Comparison of ENCODE assay signal across 9 mouse cellular contexts in genomic region chr17:62881791-62882725, GRCm38 (mm10). TPM values are rescaled to one million over a fixed set of nuclear protein-coding genes. Genes with fewer than 3 reads are reported as not detected.
DNase-seq lines count a peak whose midpoint lies in the region; ATAC-seq and TF ChIP-seq lines count a peak whose summit lies in the region.
"Had no signal": no experiment of that assay in that cellular context is flagged by ENCODE, and none has a peak within 500 bp of the region (broad histone marks: within the 10 kb centered on the region; RNA-seq: fewer than 3 reads in every experiment).

No protein-coding gene starts in this region.

- no peaks in the 10 kb centered on the region for H3K4me1 ChIP-seq in embryonic facial prominence, embryonic 11.5 days (ENCODE audit: control insufficient read depth, insufficient read depth, low read length)
- H3K4me1 ChIP-seq in kidney, adult 2 months (ENCODE audit: control insufficient read depth, insufficient read depth, low read length): no peaks in the 10 kb centered on the region
- peaks cover 9% of the 10 kb centered on the region for H3K4me1 ChIP-seq in limb, embryonic 14.5 days (ENCODE audit: control insufficient read depth, insufficient read depth, low read length)
- peaks cover 10% of the 10 kb centered on the region; the same call in 1 of the 2 replicates for H3K4me1 ChIP-seq in midbrain, embryonic 15.5 days

- TF ChIP-seq CTCF in kidney, adult 2 months (conservative IDR thresholded peaks at IDR 0.05; ENCODE audit: insufficient read depth, insufficient read length, low read depth, low read length): no peak

- H3K27me3 ChIP-seq in embryonic facial prominence, embryonic 11.5 days (ENCODE audit: control insufficient read depth, insufficient read depth, low read length): no peaks in the 10 kb centered on the region
- no peaks in the 10 kb centered on the region; the same call in 1 of the 2 replicates for H3K27me3 ChIP-seq in kidney, adult 2 months (replicated peaks; ENCODE audit: control insufficient read depth, insufficient read depth, low read length)
- no peaks in the 10 kb centered on the region for H3K27me3 ChIP-seq in limb, embryonic 14.5 days (ENCODE audit: control insufficient read depth, insufficient read depth, low read length)
- H3K27me3 ChIP-seq in midbrain, embryonic 15.5 days (replicated peaks): no peaks in the 10 kb centered on the region

- H3K27ac ChIP-seq in embryonic facial prominence, embryonic 11.5 days (replicated peaks; ENCODE audit: low read depth, low read length): peak overlapping the region; percentile 74
- peak overlapping the region; percentile 77 for H3K27ac ChIP-seq in kidney, adult 2 months (ENCODE audit: insufficient read depth, low read depth, low read length)
- peak overlapping the region; percentile 92 for H3K27ac ChIP-seq in limb, embryonic 14.5 days (replicated peaks; ENCODE audit: low read depth, low read length)
- H3K27ac ChIP-seq in midbrain, embryonic 15.5 days: peak overlapping the region; percentile 93

- peak; percentile 42 to 66 for DNase-seq in left cerebral cortex, adult 18-20 months (ENCODE audit: low spot score in 2 of 2)
- no peak for DNase-seq in left cerebral cortex, adult 11 months (ENCODE audit: low spot score)
- peak; percentile 77 for DNase-seq in embryonic facial prominence, embryonic 11.5 days (ENCODE audit: low spot score)
- DNase-seq in heart, adult 8-10 months (ENCODE audit: low spot score): peak; percentile 33
- peak; percentile 43 for DNase-seq in kidney, adult 2 months
- peak; percentile 80 for DNase-seq in limb, embryonic 14.5 days (ENCODE audit: low spot score)
- DNase-seq in spleen, postnatal 4 days (ENCODE audit: low spot score in 2 of 2): peak; percentile 24 to 70

- H3K36me3 ChIP-seq in embryonic facial prominence, embryonic 11.5 days (replicated peaks; ENCODE audit: control insufficient read depth, insufficient read depth, low read depth, low read length): no peaks in the 10 kb centered on the region
- H3K36me3 ChIP-seq in kidney, adult 2 months (ENCODE audit: control insufficient read depth, insufficient read depth, low read length): no peaks in the 10 kb centered on the region
- no peaks in the 10 kb centered on the region for H3K36me3 ChIP-seq in limb, embryonic 14.5 days (ENCODE audit: control insufficient read depth, insufficient read depth, low read length)
- H3K36me3 ChIP-seq in midbrain, embryonic 15.5 days (replicated peaks): no peaks in the 10 kb centered on the region
- H3K36me3 ChIP-seq: G1E had no signal

- under 1% methylated on average over 58 of the region's 58 CpGs for WGBS in embryonic facial prominence, embryonic 11.5 days
- under 1% methylated on average over 58 of the region's 58 CpGs for WGBS in kidney, adult 2 months
- WGBS in limb, embryonic 14.5 days: under 1% methylated on average over 55 of the region's 58 CpGs
- under 1% methylated on average over 58 of the region's 58 CpGs for WGBS in midbrain, embryonic 15.5 days

- H3K4me3 ChIP-seq in embryonic facial prominence, embryonic 11.5 days (ENCODE audit: low read depth, low read length): peak overlapping the region; percentile 94
- H3K4me3 ChIP-seq in kidney, adult 2 months (ENCODE audit: insufficient read depth, low read depth, low read length): peak overlapping the region; percentile 74
- peak overlapping the region; percentile 88 for H3K4me3 ChIP-seq in limb, embryonic 14.5 days (replicated peaks; ENCODE audit: low read length)
- H3K4me3 ChIP-seq in midbrain, embryonic 15.5 days: peak overlapping the region; percentile 96

- H3K9me3 ChIP-seq in embryonic facial prominence, embryonic 11.5 days (replicated peaks; ENCODE audit: control insufficient read depth, low read length): no peaks in the 10 kb centered on the region
- no peaks in the 10 kb centered on the region for H3K9me3 ChIP-seq in limb, embryonic 14.5 days (ENCODE audit: control insufficient read depth, low read length)
- H3K9me3 ChIP-seq in midbrain, embryonic 15.5 days: no peaks in the 10 kb centered on the region

- peak overlapping the region; percentile 96 for H3K9ac ChIP-seq in embryonic facial prominence, embryonic 11.5 days (replicated peaks; ENCODE audit: low read length)
- peak overlapping the region; percentile 92 for H3K9ac ChIP-seq in limb, embryonic 14.5 days (ENCODE audit: low read depth, low read length, severe bottlenecking)
- peak overlapping the region; percentile 83 for H3K9ac ChIP-seq in midbrain, embryonic 15.5 days

- peak overlapping the region; percentile 89 for H3K4me2 ChIP-seq in embryonic facial prominence, embryonic 11.5 days (ENCODE audit: low read depth, low read length)
- H3K4me2 ChIP-seq in limb, embryonic 14.5 days (replicated peaks; ENCODE audit: low read depth, low read length, severe bottlenecking): peak overlapping the region; percentile 86
- H3K4me2 ChIP-seq in midbrain, embryonic 15.5 days: peak overlapping the region; percentile 85

- ATAC-seq in embryonic facial prominence, embryonic 11.5 days (replicated peaks; ENCODE audit: insufficient number of reproducible peaks, low FRiP score, low TSS enrichment, low read depth): peak; percentile 34
- peak; percentile 14 for ATAC-seq in limb, embryonic 14.5 days (ENCODE audit: low FRiP score, low read depth)
- ATAC-seq in midbrain, embryonic 15.5 days (replicated peaks): peak; percentile 34

- no peak for TF ChIP-seq POLR2A in kidney, adult 2 months (IDR thresholded peaks at IDR 0.05; ENCODE audit: low read depth, low read length)
- no peak; the same call in 1 of the 2 replicates for TF ChIP-seq POLR2A in limb, embryonic 14.5 days (IDR thresholded peaks at IDR 0.05; ENCODE audit: borderline replicate concordance, extremely low read depth, insufficient read depth, insufficient read length)

RNA-seq across cellular contexts. Expression of gene Efna5, which starts 0.9 kb away (rescaled TPM):
- total RNA-seq in left cerebral cortex, adult 18-20 months (2021): 10 to 100 TPM; 34.1 to 42.3 TPM
- polyA plus RNA-seq in embryonic facial prominence, embryonic 11.5 days (2014; fragmentation: Nextera tagmentation; extraction: Ambion mirVana): 65.2 and 70.3 TPM in 2 replicates
- total RNA-seq in heart, adult 8-10 months (2022): 10 to 100 TPM; 17.4 to 20.1 (median 19.1) TPM
- 2.1 and 2.5 TPM in 2 replicates for polyA plus RNA-seq in kidney, adult 2 months (2012; rRNA removed)
- polyA plus RNA-seq in limb, embryonic 14.5 days (2012; rRNA removed): 22.8 and 25.1 TPM in 2 replicates
- polyA plus RNA-seq in limb, embryonic 14.5 days (2014; fragmentation: Nextera tagmentation; extraction: Ambion mirVana): 64.8 and 78.5 TPM in 2 replicates
- polyA plus RNA-seq in midbrain, embryonic 15.5 days (2015; fragmentation: Nextera tagmentation; extraction: Ambion mirVana): 59.8 and 74.6 TPM in 2 replicates
- polyA plus RNA-seq: G1E had no signal
